Mouse (Mus musculus): ENCODE data around the gene Ghsr. TPM values are rescaled to one million over a fixed set of nuclear protein-coding genes. Genes with fewer than 3 reads are reported as not detected.
A peak's percentile ranks its signal among the peaks of the same experiment; 100 is the strongest.

The Ghsr gene
- 0.37 and 0.59 TPM in 2 replicates for polyA plus RNA-seq (2015; fragmentation: Nextera tagmentation; extraction: Ambion mirVana)

DNA sequence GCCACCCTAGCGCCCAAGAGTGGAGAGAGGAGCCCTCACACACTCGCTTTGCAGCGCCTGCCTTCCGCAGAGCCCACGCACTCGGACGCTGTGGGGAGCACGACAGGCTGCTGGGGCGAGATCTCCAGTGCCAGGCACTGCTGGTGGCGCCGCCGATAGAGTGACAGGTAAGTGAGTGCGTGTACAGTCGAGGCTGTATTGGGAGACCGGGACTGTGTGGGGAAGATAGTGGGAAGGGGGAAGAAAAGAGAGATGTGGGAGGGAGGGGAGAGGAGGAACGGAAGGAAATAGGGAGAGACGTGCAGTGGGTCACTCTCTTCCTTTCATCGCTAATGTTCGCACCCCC lies at the start of gene Ghsr:
Ghsr (plus strand) TSS at position 76 of the 346 bp plus-strand sequence.
- Histone ChIP-seq H3K27ac (ENCODE audit: low read length) (no peak within 1 kb of the TSS), H3K9ac (ENCODE audit: low read depth, low read length) (peak within 1 kb of the TSS; percentile 56), H3K4me3 (ENCODE audit: low read depth, low read length) (peak within 1 kb of the TSS; percentile 52), H3K27me3 (ENCODE audit: control insufficient read depth, insufficient read depth, low read depth, low read length) (peaks cover 21% of the 10 kb centered on the region), H3K4me2 (ENCODE audit: low read length) (peak within 1 kb of the TSS; percentile 99), H3K36me3 (ENCODE audit: control insufficient read depth, insufficient read depth, low read length) (no peaks in the 10 kb centered on the region), H3K4me1 (ENCODE audit: control insufficient read depth, insufficient read depth, low read length) (peaks cover 8% of the 10 kb centered on the region; the same call in 1 of the 2 replicates), H3K9me3 (replicated peaks; ENCODE audit: control insufficient read depth, low read length, poor library complexity, severe bottlenecking) (no peaks in the 10 kb centered on the region)
- peak; percentile 88 for ATAC-seq
- under 1% methylated on average over 19 of the region's 19 CpGs for WGBS

DNA sequence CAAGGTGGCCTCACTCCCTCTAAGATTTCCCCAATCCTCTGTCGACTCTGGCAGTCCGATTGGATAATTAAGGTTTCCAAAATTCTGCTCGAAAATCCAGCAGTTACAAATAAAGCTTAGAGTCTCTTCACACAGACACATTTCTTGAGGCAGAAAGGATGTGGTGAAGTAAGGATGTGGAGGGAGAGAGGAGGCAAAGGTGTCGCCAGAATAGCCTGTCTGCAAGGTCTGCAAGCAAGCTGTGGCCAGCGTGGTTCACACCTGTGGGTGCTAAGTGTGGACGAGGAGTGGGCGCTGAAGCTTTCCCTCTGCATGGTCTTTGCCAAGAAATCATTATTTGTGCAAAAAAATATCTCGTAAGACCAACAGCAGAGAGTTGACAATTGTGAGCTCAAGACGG lies 48.6 kb upstream of the Ghsr start:
- H3K27me3 ChIP-seq (ENCODE audit: control insufficient read depth, insufficient read depth, low read depth, low read length): no peaks in the 10 kb centered on the region
- H3K4me3 ChIP-seq (ENCODE audit: low read depth, low read length): no peak overlapping the region
- 87% methylated on average over 9 of the region's 9 CpGs for whole genome bisulfite sequencing
- no peak overlapping the region for H3K9ac ChIP-seq (ENCODE audit: low read depth, low read length)
- H3K4me1 ChIP-seq (ENCODE audit: control insufficient read depth, insufficient read depth, low read length): no peaks in the 10 kb centered on the region
- H3K4me2 ChIP-seq (ENCODE audit: low read length): no peak overlapping the region
- no peaks in the 10 kb centered on the region for H3K9me3 ChIP-seq (replicated peaks; ENCODE audit: control insufficient read depth, low read length, poor library complexity, severe bottlenecking)
- H3K27ac ChIP-seq (ENCODE audit: low read length): no peak overlapping the region
- no peaks in the 10 kb centered on the region for H3K36me3 ChIP-seq (ENCODE audit: control insufficient read depth, insufficient read depth, low read length)
- no peak for ATAC-seq

- Histone ChIP-seq H3K27me3 (ENCODE audit: control insufficient read depth, insufficient read depth, low read depth, low read length) (no peaks in the 10 kb centered on the region), H3K9ac (ENCODE audit: low read depth, low read length) (no peak overlapping the region), H3K4me1 (ENCODE audit: control insufficient read depth, insufficient read depth, low read length) (no peaks in the 10 kb centered on the region), H3K4me3 (ENCODE audit: low read depth, low read length) (no peak overlapping the region), H3K36me3 (ENCODE audit: control insufficient read depth, insufficient read depth, low read length) (no peaks in the 10 kb centered on the region), H3K4me2 (ENCODE audit: low read length) (no peak overlapping the region), H3K27ac (ENCODE audit: low read length) (no peak overlapping the region), H3K9me3 (replicated peaks; ENCODE audit: control insufficient read depth, low read length, poor library complexity, severe bottlenecking) (no peaks in the 10 kb centered on the region)
- WGBS: 77% methylated on average over 5 of the region's 5 CpGs
- ATAC-seq: no peak
These were observed 47.6 kb upstream of the Ghsr start for GRCm38 (mm10) chr3:27323551-27323950.

GRCm38 (mm10) chr3:27326633-27327191 lies 44.4 kb upstream of the Ghsr start:
- Histone ChIP-seq H3K4me1 (ENCODE audit: control insufficient read depth, insufficient read depth, low read length) (no peaks in the 10 kb centered on the region), H3K27me3 (ENCODE audit: control insufficient read depth, insufficient read depth, low read depth, low read length) (no peaks in the 10 kb centered on the region), H3K4me3 (ENCODE audit: low read depth, low read length) (no peak overlapping the region), H3K36me3 (ENCODE audit: control insufficient read depth, insufficient read depth, low read length) (no peaks in the 10 kb centered on the region), H3K4me2 (ENCODE audit: low read length) (no peak overlapping the region), H3K9me3 (replicated peaks; ENCODE audit: control insufficient read depth, low read length, poor library complexity, severe bottlenecking) (no peaks in the 10 kb centered on the region), H3K9ac (ENCODE audit: low read depth, low read length) (no peak overlapping the region), H3K27ac (ENCODE audit: low read length) (no peak overlapping the region)
- 79% methylated on average over 4 of the region's 4 CpGs for WGBS
- ATAC-seq: no peak

DNA sequence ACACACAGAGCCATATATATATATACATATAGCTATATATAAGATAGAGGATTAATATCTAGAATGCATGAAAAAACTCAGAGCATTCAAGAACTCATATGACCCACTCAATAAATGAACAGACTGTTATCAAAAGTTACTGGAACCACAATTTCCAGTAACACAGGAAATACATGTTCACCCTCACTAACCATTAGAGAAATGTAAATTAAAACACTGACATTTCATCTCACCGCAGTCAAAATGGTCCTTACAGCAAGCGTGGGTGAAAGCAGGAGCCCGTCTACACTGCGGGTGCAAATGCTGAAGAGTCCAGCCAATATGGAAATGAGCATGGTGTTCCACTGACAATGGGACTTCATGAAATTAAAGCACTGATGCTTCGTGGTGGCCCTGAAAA lies 40.4 kb upstream of the Ghsr start:
- no peaks in the 10 kb centered on the region for H3K4me1 ChIP-seq (ENCODE audit: control insufficient read depth, insufficient read depth, low read length)
- no peak overlapping the region for H3K9ac ChIP-seq (ENCODE audit: low read depth, low read length)
- no peaks in the 10 kb centered on the region for H3K9me3 ChIP-seq (replicated peaks; ENCODE audit: control insufficient read depth, low read length, poor library complexity, severe bottlenecking)
- H3K27ac ChIP-seq (ENCODE audit: low read length): no peak overlapping the region
- no peak overlapping the region for H3K4me3 ChIP-seq (ENCODE audit: low read depth, low read length)
- WGBS: 90% methylated on average over 5 of the region's 5 CpGs
- no peak for ATAC-seq
- no peaks in the 10 kb centered on the region for H3K27me3 ChIP-seq (ENCODE audit: control insufficient read depth, insufficient read depth, low read depth, low read length)
- no peak overlapping the region for H3K4me2 ChIP-seq (ENCODE audit: low read length)
- H3K36me3 ChIP-seq (ENCODE audit: control insufficient read depth, insufficient read depth, low read length): no peaks in the 10 kb centered on the region

DNA sequence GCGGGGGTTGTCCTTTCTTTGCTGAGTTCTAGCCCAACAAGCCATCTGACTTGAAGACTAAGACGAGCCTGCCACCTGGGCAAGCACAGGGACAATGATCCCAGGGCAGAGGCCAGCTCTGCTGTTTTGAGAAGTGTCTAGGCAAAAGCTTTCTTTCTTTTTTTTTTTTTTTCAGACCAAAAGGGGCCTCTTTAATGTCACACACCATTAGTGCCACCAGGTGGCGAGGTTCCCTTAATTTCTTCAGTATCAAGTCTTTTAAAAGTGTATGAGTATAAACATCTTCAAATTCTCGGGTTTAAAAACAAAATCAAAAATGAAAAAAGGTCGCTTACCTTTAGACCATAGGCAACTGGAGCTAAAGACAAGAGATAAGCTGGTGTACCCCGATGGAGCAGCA lies 32.7 kb upstream of the Ghsr start:
- Histone ChIP-seq H3K4me2 (ENCODE audit: low read length) (no peak overlapping the region), H3K27me3 (ENCODE audit: control insufficient read depth, insufficient read depth, low read depth, low read length) (no peaks in the 10 kb centered on the region), H3K4me3 (ENCODE audit: low read depth, low read length) (no peak overlapping the region), H3K36me3 (ENCODE audit: control insufficient read depth, insufficient read depth, low read length) (no peaks in the 10 kb centered on the region), H3K9me3 (replicated peaks; ENCODE audit: control insufficient read depth, low read length, poor library complexity, severe bottlenecking) (no peaks in the 10 kb centered on the region), H3K4me1 (ENCODE audit: control insufficient read depth, insufficient read depth, low read length) (no peaks in the 10 kb centered on the region), H3K27ac (ENCODE audit: low read length) (no peak overlapping the region), H3K9ac (ENCODE audit: low read depth, low read length) (no peak overlapping the region)
- 32% methylated on average over 6 of the region's 6 CpGs for WGBS
- peak; percentile 42; the same call in 1 of the 2 replicates for ATAC-seq

DNA sequence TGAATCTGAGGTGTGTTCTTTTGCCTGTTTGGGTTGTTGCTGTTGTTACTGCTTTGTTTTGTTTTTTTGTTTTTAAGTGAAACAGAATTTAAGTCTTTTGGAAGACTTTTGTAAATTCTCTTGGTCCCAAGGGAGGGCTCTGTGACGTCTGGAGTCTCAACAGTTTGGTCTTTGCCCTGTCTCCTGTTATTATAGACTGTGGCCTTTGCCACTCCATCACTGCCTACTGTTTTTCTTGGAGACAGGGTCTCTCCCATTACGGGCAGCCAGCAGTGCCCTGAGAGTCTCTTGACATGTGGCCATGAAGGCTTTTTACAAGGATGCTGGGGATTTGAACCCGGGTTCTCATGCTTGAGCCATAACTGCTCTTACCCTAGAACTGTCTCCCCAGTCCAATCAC lies 32.3 kb upstream of the Ghsr start:
- Histone ChIP-seq H3K9ac (ENCODE audit: low read depth, low read length) (no peak overlapping the region), H3K36me3 (ENCODE audit: control insufficient read depth, insufficient read depth, low read length) (no peaks in the 10 kb centered on the region), H3K4me2 (ENCODE audit: low read length) (no peak overlapping the region), H3K4me1 (ENCODE audit: control insufficient read depth, insufficient read depth, low read length) (no peaks in the 10 kb centered on the region), H3K4me3 (ENCODE audit: low read depth, low read length) (no peak overlapping the region), H3K9me3 (replicated peaks; ENCODE audit: control insufficient read depth, low read length, poor library complexity, severe bottlenecking) (no peaks in the 10 kb centered on the region), H3K27ac (ENCODE audit: low read length) (no peak overlapping the region), H3K27me3 (ENCODE audit: control insufficient read depth, insufficient read depth, low read depth, low read length) (no peaks in the 10 kb centered on the region)
- ATAC-seq: no peak
- 81% methylated on average over 3 of the region's 3 CpGs for WGBS

DNA sequence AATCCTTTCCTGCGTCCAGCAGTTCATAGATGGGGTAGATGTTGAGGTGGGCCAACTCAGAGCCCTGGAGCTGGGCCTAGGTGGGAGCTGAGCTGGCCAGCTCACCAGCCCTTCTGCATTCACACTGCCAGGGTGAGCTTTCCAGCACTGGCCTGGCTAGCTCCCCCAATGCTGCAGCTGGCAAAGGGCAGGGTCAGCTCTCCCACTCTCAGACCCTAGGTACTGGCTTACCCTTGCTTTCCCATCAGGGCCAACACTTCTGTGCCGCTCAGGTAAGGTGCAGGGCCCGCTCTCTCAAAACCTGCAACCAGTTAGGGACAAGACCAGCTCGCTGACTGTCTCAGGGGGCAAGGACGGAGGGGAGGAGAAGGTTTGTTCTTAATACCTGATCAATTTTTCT lies 30.4 kb upstream of the Ghsr start:
- H3K9ac ChIP-seq (ENCODE audit: low read depth, low read length): no peak overlapping the region
- H3K4me2 ChIP-seq (ENCODE audit: low read length): no peak overlapping the region
- H3K27ac ChIP-seq (ENCODE audit: low read length): no peak overlapping the region
- whole genome bisulfite sequencing: 94% methylated on average over 5 of the region's 5 CpGs
- H3K27me3 ChIP-seq (ENCODE audit: control insufficient read depth, insufficient read depth, low read depth, low read length): no peaks in the 10 kb centered on the region
- H3K4me3 ChIP-seq (ENCODE audit: low read depth, low read length): no peak overlapping the region
- H3K4me1 ChIP-seq (ENCODE audit: control insufficient read depth, insufficient read depth, low read length): no peaks in the 10 kb centered on the region
- ATAC-seq: no peak
- H3K36me3 ChIP-seq (ENCODE audit: control insufficient read depth, insufficient read depth, low read length): no peaks in the 10 kb centered on the region
- H3K9me3 ChIP-seq (replicated peaks; ENCODE audit: control insufficient read depth, low read length, poor library complexity, severe bottlenecking): no peaks in the 10 kb centered on the region

GRCm38 (mm10) chr3:27342462-27342861 lies 28.7 kb upstream of the Ghsr start:
- 64% methylated on average over 6 of the region's 6 CpGs for WGBS
- Histone ChIP-seq H3K36me3 (ENCODE audit: control insufficient read depth, insufficient read depth, low read length) (no peaks in the 10 kb centered on the region), H3K27ac (ENCODE audit: low read length) (no peak overlapping the region), H3K9ac (ENCODE audit: low read depth, low read length) (no peak overlapping the region), H3K9me3 (replicated peaks; ENCODE audit: control insufficient read depth, low read length, poor library complexity, severe bottlenecking) (no peaks in the 10 kb centered on the region), H3K4me1 (ENCODE audit: control insufficient read depth, insufficient read depth, low read length) (no peaks in the 10 kb centered on the region), H3K4me2 (ENCODE audit: low read length) (no peak overlapping the region), H3K27me3 (ENCODE audit: control insufficient read depth, insufficient read depth, low read depth, low read length) (no peaks in the 10 kb centered on the region), H3K4me3 (ENCODE audit: low read depth, low read length) (no peak overlapping the region)
- no peak for ATAC-seq
